Mouse (Mus musculus) cerebellum, adult 2 months (tissue): ENCODE measurements around the gene Ttc39b.
A peak's percentile ranks its signal among the peaks of the same experiment; 100 is the strongest.

Source experiments
- CTCF ChIP-seq: fragments of 200-500 bp; IDR thresholded peaks from 2 replicates; pipeline ENCODE4 v1.5.1; 2011; ENCODE audit warnings: low read depth, mild to moderate bottlenecking, control low read depth, low read length, moderate library complexity, borderline replicate concordance; ENCODE audit not compliant: insufficient read depth
- POLR2A ChIP-seq: fragments of 200-500 bp; IDR thresholded peaks from 2 replicates; pipeline ENCODE4 v1.6.1; 2011; ENCODE audit warnings: low read length, control low read depth, borderline replicate concordance; ENCODE audit not compliant: insufficient read depth

DNA sequence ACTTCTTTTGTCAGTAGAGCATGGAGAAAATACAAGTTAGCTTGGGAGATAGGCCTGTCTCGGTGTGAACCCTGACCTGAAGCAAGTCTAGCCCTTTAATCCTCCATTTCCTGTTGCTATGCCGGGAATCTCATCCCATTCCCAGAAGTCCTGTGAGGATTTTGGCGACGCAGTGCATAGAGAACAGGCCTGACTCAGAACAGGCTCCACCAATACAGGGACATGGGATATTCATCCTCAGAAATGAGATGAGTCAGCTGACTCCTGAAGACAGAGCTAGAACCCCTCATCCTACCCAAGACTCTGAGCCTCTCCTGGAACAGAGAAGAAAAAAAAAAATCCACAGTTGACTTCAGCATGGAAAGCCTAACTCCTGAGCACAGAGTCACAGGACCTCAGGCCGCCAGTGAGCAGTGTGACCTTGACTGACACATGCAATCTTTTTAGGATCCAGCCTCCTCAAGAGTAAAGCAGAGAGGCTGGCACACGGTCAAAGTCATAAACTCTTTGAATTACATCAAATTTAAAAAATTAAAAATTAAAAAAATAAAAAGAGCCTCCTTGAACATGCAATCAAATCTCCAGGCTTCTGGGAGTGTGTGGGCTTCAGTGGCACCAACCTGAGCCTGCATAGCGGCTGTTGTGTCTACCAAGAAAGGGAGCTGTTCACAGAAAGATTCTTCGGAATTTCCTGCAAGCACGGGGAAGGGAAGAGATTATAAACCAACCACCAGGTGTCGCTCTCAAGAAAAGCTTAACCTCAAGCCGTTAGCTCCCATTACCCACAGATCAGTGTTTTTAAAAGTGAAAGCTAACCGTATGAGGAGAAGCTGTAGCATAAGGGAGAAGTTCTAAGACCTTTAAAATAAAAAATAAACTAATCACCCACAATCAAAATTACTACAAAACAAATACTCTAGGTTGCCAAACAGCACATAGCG lies 20.9 kb downstream of the Ttc39b start:
- TF ChIP-seq POLR2A, result no peak
- peak; percentile 45; the same call in 1 of the 2 replicates for TF ChIP-seq CTCF
